Mouse (Mus musculus) embryo, embryonic 9.5 days (tissue): Measurements from ENCODE around the gene Tef.

ENCODE experiments used
- DNase-seq: peaks from one replicate; pipeline ENCODE4 v3.0.0-alpha.2; 2017; ENCODE audit errors: extremely low spot score

Gene Tef

GRCm38 (mm10) chr15:81802001-81802890 is at the start of gene Tef:
TSS of gene Tef (plus strand) at chr15:81802421.
- peak; percentile 54 for DNase-seq

- no peak for DNase-seq
Measured at GRCm38 (mm10) chr15:81753669-81754068, 48.6 kb upstream of the Tef start.

GRCm38 (mm10) chr15:81758701-81759100 is 43.5 kb upstream of the Tef start:
- DNase-seq, result no peak

- DNase-seq, result no peak
Measured at GRCm38 (mm10) chr15:81759542-81759941, 42.7 kb upstream of the Tef start.

- DNase-seq, result no peak
Measured at GRCm38 (mm10) chr15:81760361-81761079, 41.7 kb upstream of the Tef start.

GRCm38 (mm10) chr15:81761381-81761780 is 40.8 kb upstream of the Tef start:
- DNase-seq, result no peak

- no peak for DNase-seq
Measured at GRCm38 (mm10) chr15:81761959-81762358, 40.3 kb upstream of the Tef start.

GRCm38 (mm10) chr15:81764573-81764972 is 37.6 kb upstream of the Tef start:
- DNase-seq, result no peak

- DNase-seq, result no peak
Measured at GRCm38 (mm10) chr15:81765651-81766050, 36.6 kb upstream of the Tef start.

- no peak for DNase-seq
Measured at GRCm38 (mm10) chr15:81766439-81766838, 35.8 kb upstream of the Tef start.

- peak; percentile 24 for DNase-seq
Measured at GRCm38 (mm10) chr15:81769037-81769436, 33.2 kb upstream of the Tef start.

GRCm38 (mm10) chr15:81772431-81773120 is 29.6 kb upstream of the Tef start:
- DNase-seq, result no peak

- no peak for DNase-seq
Measured at GRCm38 (mm10) chr15:81774505-81775171, 27.6 kb upstream of the Tef start.

GRCm38 (mm10) chr15:81776631-81777422 is 25.4 kb upstream of the Tef start:
- DNase-seq, result no peak

- DNase-seq, result no peak
Measured at GRCm38 (mm10) chr15:81781816-81782215, 20.4 kb upstream of the Tef start.

GRCm38 (mm10) chr15:81784762-81785161 is 17.5 kb upstream of the Tef start:
- no peak for DNase-seq

- DNase-seq, result no peak
Measured at GRCm38 (mm10) chr15:81785701-81786100, 16.5 kb upstream of the Tef start.

- no peak for DNase-seq
Measured at GRCm38 (mm10) chr15:81787525-81787924, 14.7 kb upstream of the Tef start.

GRCm38 (mm10) chr15:81792444-81792843 is 9.8 kb upstream of the Tef start:
- DNase-seq, result no peak

- no peak for DNase-seq
Measured at GRCm38 (mm10) chr15:81796228-81796627, 6.0 kb upstream of the Tef start.

GRCm38 (mm10) chr15:81797861-81798260 is 4.4 kb upstream of the Tef start:
- no peak for DNase-seq
